Mouse (Mus musculus) layer of hippocampus, postnatal 36 days (tissue): Measurements from ENCODE around the gene Kdm1a. TPM values are rescaled to one million over a fixed set of nuclear protein-coding genes. Genes with fewer than 3 reads are reported as not detected.

ENCODE experiments used
- DNase-seq, 2 experiments: peaks; one replicate each; pipeline ENCODE4 v3.0.0; 2022
- total RNA-seq, 2 experiments: library from RNA; stranded (reverse); gene quantifications; 2 replicates each; pipeline ENCODE4 v1.2.3; 2021

The Kdm1a gene
- total RNA-seq, 2 experiments from 2014 or later: 89.2 to 95.6 TPM

DNA sequence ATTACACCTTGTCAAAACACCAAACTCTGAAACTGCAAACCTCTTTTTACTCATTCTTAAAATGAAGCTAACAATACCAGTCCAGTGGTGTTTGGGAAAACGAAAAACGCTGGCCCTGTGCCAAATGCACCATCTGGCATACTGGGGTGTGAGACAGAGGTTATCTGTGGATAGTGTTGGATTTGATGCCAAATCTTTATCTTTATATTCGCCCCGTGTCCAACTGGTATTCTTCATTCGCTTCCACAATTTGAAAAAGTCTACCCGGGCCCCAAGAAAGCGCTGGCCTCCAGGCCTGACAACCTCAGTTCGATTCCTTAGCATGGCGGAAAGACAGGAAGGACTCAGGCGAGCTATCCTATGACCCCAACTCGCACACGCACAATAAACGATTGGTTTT is 1.0 kb downstream of the Kdm1a start:
- peak; percentile 41 to 48 for DNase-seq

DNA sequence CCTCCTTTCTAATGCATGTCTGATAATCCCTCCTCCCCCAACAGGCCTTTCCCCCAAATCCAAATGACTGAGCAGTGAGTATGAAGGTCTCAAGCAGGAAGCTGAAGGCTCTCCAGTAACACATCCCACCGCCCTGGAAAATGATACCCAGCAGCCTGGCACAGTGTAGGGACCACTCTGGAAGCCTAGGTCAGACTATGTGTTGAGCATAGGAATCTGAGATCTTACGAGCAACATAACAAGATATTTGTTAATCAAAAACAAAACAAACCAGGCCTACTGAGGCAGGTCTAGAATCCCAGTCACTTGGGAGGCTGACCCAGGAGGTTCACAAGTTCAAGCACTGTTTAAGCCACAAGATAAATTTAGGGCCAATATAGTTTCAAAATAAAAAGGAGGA is 2.0 kb downstream of the Kdm1a start:
- DNase-seq: no peak

DNA sequence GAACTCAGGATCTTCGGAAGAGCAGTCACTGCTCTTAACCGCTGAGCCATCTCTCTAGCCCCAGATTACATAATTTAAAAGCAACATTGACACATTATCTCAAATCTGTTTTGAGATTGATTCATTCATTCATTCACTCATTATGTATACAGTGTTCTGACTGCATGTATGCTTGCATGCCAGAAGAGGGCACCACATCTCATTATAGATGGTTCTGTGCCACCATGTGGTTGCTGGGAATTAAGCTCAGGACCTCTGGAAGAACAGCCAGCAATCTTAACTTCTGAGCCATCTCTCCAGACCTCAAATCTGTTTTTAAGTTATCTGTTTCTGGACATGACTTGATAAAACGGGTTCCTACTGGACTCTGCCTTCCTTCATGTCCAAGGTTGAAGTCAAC is 2.7 kb downstream of the Kdm1a start:
- DNase-seq: no peak

DNA sequence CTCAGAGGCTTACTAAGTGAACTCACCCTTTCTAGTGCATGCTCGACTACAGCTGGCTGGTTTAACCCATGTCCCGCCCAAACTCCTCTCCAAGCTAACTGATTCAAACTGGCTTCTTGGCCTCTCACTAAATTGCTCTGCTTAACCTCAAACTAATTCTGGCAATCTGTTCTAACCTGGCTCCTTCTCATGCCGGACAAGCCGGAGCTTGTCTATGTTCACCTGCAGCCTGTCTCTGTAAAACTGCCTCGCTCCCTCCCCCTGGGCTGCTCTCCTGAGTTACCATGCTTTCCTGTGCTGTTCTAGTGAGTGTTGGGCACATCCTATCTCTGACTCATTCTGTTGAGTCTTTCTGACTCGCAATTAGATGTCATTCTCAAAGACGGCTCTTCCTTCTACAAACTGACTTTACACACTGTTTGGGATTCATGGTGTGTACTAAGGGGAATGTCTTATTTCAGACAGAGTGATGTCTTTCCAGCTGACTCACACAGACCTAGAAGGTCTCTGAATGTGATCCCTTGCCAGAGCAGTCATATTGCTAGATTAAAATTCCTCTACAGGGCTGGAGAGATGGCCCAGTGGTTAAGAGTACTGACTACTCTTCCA is 4.2 kb downstream of the Kdm1a start:
- no peak for DNase-seq

DNA sequence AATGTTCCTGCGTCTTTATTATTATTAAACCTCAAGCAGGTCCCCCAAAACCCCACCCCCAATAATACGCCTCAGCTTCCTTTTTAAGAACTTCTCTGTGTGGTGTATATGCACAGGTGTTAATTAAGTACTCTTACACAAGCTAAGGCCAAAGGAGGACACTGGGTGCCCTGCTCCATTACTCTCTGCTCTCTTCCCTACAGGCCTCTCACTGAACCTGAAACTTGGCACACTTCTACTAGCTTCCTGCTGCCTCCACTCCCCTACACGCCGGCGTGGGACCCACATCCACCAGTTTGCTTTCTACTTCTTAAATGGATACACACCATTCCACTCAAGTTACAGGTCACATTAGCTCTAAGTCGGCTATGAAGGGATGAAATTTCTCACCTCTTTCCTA is 7.3 kb downstream of the Kdm1a start:
- DNase-seq: no peak

DNA sequence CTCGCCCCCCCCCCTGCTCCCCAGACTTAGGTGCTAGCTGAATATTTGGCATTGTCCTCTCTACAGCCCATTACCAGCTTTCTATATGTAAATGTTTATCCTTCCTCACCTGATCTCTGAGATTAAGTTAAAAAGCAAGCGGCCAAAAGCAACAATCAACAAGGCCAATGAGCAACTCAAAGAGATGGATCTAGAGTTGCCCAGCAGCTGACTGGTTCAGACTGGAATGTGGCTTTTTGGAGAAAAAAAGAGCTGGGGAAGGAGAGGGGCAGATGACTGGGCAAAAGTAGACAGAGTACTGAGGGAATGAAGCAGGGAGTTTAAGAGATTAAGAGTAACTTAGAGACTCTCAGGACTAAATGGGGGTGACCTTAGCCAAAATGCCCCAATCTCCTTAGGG is 8.5 kb downstream of the Kdm1a start:
- DNase-seq: no peak

DNA sequence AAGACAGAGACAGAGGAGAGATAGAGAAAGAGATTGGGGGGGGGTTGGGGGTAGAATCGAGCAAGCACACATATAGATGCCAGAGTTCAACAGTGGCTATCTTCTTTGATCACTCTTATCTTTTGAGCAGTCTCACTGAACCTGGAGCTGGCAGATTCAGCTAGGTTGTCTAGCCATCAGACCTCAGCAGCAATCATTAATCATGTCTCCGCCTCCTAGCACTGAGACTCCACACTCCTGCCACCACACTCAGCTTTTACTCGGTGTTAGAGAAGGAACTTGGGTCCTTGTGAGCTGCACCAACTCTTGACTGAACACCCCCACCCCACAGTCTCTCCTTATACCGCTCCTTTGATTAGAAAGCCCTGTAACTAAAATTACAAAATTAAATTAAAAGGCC is 10.4 kb downstream of the Kdm1a start:
- no peak for DNase-seq

DNA sequence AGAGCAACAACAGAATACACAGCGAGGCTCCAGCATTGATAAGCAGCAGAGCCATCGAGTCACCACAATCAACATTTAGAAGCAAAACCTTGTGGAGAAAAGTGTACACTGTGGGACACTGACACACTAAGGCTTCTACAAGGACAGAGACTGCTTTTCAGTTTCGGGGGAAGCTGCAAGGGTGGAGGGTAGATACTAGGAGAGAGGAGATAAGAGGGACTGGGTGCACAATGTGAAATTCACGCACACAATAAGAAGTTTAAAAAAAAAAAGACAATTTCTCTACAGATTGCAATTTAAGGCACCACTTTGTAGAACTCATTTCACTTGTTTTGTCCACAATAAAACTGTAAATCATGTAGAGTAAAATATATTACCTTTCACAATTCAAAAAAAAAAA is 14.5 kb downstream of the Kdm1a start:
- no peak for DNase-seq

DNA sequence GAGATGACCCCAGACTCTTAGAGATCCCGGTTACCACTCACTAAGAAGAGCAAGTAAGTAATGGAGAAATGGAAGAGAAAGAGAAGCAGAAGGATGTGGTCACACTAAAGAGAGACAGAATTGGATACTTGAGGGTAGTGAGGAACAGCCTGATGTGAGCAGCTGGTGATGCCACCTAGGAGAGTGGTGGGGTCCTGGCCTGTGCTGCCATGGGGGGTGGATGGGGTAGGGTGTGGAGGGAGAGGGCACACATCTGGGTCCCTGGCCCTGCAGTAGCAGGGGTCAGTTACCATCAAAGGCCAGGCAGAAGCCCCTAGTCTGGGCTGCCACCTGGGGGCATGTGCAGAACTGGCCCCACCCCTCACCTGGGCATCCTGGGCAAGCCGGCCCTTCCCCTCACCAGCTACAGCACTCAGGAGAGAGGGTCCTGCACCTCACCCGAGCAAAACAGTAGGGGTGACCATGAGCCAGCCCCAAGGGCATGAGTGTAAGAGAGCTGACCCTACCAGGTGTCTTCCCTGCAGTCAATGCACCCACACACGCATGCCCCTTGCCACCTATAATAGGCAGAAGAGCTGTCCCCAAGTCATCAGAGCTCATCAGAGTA is 15.2 kb downstream of the Kdm1a start:
- no peak for DNase-seq

DNA sequence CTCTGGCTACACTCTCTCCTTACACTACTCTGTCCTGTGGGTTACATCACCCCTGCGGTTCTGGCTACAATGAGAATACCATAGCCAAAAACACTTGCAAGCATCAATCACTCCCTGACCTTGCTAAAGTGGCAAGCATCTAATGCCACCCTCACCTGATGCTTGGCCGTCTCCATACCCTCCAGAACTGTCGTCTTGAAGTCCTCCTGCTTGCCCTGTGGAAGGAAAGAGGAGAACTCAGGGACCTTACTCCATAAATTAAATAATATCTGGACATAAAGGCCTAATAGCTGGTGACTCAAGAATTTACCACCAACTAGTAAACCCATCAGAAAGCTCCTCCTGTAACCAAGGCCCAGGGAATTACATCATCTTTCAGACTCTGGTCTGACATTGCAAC is 20.6 kb downstream of the Kdm1a start:
- DNase-seq: no peak

DNA sequence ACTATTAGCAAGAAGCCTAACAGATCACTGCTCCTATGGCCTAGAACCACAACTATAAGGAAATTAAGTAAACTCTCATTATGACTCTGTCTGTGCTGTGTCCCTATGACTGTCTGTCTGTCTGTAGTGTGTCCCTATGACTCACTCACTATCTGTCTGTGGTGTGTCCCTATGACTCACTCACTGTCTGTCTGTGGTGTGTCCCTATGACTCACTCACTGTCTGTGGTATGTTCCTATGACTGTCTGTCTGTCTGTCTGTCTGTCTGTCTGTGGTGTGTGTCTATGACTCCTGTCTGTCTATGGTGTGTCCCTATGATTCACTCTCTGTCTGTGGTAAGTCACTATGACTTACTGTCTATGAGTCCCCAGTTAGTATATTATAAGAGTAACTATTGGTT is 32.5 kb downstream of the Kdm1a start:
- no peak for DNase-seq

DNA sequence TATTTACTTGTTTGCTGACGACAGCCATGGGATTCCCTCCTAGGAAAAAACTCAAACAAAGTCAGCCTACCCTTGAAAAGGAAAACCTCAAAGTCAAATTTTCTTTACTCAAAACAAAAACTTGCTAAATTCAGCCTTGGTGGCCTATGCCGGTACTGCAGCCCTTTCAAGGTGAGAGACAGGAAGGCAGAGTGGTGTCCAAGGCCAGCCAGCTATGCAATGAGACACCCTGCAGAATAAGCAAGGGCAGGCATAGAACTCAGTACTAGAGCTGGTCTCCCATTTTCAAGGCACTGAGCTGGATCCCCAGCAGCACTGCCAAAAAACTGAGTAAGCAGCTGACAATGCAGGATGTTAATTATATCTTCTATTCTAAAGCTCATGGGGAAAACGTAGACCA is 33.9 kb downstream of the Kdm1a start:
- no peak for DNase-seq

DNA sequence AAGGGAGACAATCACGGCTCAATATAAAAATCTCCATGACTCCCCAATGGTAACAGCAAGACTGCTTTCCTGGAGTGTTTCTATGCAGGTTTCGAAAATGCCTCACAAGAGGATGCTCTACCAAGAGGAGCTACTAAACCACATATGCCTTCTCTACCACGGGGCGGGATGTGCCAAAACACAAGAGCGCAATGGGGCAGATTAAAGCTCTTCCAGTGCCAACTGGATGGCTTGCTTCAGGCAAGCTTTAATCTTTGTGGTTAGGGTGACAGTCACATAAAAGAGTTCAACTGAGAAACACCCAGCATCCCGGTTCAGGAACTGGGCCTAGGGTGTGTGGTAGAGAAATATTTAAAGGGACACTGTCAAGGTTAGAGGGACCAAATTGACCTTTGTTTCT is 39.8 kb downstream of the Kdm1a start:
- no peak for DNase-seq

DNA sequence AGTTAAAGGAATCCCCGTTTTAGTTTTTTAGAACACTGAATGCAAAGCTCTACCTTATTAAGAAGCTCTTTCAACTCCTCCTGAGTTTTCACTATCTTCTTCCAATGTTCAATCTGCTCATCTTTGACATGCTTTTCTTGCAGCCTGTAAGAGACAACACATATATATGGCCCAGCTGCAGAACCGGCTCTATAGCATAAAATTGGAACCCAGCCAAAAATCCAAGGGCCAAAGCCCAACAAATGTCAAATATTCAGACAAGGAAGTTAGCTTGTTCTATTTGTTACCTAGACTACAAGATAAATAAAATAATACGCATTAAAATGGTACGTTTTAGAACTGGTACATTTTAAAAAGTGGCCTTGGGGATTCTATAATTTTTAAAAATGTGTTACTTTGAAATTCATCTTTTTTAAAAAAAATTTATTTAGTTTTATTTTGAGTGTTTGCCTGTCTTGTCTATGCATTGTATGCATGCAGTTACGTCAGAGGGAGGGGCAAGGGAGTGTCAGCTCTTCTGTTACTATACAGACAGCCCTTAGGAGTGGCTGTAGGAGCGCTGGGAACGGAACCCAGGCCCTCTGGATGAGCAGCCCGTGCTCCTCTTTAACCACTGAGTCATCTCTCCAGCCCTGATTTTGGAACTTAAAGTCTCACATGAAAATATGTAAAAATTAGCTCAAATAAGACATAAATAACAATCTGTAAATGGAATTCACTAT is 42.1 kb downstream of the Kdm1a start:
- DNase-seq: no peak

DNA sequence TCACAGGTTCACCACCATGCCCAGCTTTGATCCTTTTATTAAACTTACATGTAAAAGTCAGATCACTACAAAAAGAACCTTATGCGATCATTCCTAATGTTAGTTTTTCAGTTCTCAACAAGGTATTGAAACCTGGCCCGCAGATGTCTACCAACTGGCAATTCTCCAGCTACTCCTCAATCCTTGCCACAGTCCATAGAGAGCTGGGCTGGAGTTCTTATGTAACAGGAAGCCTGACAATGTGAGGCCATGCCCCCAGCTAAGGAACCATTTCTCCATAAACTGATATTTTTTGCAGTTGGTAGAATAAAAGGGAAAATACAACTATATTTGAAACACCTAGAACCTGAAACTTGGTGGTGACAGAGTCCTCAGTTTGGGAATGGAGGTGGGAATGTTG is 42.8 kb downstream of the Kdm1a start:
- DNase-seq: no peak

DNA sequence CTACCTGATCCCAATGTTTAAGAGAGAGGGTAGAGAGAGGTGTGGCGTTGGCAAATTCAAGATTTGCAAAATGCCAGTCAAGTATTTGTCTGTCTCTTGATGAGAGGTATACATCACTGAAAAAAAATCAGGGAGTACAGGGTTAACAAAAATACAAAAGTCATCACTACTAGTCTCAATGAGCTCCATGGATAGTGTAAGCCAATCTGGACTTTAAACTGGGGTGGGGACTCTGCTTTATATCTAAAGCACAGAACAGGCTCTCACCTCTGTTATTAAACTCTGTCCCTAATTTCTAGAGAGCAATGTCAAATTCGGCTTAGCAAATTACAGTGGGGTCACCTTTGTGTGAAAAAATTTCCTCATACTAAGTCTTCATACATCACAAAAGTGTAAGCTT is 44.9 kb downstream of the Kdm1a start:
- DNase-seq: no peak

DNA sequence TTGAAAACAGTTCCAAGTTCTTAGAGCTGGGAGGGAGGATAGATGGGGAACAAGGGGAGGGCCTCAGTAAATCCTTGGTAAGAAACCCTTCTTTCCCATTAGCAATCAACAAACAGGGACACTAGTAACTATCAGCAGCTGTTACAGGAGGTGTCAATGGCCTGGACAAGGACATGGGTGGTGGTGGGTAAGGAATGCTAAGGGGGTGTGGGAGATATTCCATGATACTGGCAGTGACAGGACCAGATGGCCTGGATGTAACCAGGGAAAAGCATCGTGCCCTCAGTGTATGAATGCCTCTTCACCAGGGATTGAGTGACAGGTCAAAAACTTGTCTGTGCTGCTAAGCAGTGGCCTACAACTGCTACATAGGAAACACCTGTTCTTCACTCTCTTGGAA is 49.4 kb downstream of the Kdm1a start:
- no peak for DNase-seq

DNA sequence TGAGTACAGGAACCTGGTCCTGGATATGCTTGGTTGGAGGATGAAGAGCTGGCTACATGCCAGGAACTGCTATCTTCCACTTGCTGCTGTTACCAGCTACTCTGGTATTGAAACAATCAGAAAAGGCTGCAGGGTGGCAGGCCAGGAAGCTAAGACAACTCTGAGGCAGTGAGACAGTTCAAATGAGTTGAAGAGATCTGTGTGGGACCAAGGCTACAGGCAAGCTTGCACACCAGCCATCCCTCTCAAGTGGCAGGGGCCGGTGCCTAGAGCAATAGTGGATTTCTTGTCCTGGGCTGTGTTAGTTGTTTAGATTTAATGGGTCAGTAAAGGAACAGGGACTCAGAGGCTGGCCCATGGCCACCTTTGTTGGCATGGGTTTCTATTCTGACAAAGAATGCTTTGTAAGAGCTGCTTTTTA is 54.1 kb downstream of the Kdm1a start:
- no peak for DNase-seq

DNA sequence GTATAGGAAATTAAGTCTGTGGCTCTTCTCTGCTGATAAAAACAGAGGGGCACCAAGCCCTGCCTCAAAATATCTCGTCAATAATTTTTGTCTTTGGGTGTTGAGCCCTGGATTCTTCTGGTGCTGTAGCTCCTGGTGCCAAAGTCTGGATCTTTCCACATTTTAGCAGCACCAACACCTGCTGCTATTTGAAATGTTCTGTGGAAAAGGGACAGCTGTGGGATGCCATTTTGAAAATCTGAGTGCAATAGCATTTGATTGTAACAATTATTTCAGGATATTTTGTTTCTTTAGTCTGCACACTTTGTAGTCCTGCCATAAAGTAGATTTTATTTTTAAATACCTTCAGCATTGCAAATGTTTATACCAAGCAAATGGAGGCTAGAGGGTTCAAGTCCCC is 54.8 kb downstream of the Kdm1a start:
- DNase-seq: no peak

DNA sequence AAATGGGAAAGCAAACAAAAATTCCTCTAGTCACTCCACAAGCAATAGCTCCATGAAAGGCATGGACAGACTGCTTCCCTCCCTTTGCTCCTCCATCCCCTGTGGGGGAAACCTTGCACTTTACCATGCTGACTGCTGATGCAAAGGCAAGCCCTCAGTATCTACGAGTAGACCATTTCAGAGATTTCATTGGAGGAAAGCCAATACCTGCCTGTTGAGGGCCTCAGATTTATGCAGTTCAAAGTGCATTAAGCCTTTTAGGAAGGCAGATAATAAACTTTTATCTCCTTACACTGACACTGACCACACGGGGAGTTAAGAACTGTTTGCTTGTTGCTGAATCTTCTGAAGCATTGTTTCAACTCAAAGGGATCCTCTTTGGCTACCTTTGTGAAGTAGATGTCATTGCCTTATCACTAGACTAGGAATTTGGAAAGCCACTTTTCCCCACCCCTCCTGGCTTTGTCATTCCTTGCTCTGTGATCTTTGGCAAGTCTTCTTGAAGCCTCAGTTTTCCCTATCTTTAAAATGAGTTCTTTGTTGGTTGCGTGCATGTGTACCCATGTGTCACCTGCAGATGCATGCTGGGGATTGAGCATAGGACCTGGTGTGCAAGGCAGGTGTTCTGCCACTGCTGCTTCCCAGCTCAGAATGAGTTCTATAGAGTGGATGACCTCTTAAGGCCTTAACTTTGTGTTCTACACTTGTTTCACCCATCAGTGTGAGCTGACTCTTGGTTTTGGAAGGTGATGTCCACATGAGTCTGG is 56.1 kb downstream of the Kdm1a start:
- no peak for DNase-seq

DNA sequence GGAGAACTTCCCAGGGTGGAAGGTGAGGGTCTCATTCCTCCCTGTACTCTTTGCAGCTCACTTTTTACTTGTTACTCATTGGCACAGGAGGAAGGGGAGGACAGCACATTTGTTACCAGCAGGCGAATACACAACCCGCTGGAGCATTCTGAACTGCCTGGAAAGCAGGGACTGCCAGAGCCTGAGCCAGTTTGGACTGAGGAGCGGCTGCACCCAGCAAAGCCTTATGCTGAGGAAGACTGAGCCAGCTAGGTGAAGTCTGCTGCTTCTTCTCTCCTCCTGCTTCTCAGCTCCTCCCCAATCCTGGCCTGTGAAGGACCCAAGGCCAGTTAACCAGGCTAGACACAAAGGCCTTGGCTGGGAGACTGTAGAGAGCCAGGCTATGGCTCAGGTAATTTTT is 57.4 kb downstream of the Kdm1a start:
- DNase-seq: no peak

DNA sequence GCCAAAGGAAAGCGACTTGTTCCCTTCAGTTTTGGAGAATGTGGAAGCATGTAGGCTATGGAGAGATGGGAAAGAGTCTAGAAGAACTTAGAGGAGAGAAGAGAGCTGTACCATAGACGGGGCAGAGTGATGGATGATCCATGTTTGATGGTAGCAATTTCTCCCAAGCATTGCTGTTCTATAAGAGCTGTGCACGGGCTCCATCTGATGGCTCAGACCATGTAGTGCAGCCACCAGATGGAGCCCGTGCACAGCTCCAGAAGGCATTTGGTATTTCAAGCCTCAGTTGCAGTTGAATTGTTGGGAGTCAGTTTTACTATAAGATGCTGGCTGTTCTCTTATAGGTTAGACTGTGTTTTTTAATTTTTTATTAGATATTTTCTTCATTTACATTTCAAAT is 76.1 kb downstream of the Kdm1a start:
- DNase-seq: peak in 1 of 2 experiments; percentile 45

DNA sequence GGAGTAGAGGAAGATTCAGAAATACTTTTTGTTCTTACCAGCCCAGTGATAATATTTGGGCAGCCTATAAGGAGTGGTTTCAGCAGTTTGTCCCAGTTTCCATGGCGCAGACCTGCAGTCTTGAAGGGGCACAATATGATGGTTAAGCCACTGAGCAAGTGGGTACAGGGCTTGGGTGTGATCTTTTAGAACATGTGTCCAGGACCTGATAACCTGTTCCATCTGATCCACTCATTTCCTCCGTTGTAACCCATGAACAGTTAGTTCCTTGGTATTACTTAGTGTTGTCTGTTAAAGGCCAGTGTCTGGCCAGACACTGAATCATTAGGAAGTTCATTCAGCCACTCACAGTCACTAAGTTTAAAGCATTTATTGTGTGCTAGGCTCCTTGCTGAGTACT is 78.2 kb downstream of the Kdm1a start:
- DNase-seq: no peak

DNA sequence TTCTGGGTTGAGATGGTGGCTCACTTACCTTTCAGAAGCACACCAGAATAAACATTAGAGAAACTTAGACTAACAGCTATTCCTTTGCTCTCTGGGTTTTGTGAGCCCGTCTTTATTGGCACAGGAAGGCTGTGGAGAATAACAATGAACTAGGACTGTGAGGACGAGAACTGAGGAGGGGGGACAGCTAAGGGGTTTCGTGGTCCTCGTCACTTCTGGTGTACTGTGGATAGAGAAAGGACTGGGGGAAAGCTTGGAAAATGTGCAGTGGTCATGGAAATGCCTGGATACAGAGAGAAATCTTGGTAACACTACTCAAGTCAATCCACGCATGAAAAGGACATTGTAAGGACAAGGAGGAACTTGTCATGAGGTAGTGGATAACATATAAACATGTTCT is 80.6 kb downstream of the Kdm1a start:
- no peak for DNase-seq
